Comparison of ENCODE assay signal across 19 mouse cellular contexts in genomic region chr3:107150872-107151540, GRCm38 (mm10). TPM values are rescaled to one million over a fixed set of nuclear protein-coding genes. Genes with fewer than 3 reads are reported as not detected.
A peak's percentile ranks its signal among the peaks of the same experiment; 100 is the strongest.
DNase-seq lines count a peak whose midpoint lies in the region; ATAC-seq and TF ChIP-seq lines count a peak whose summit lies in the region.
"Had no signal": no experiment of that assay in that cellular context is flagged by ENCODE, and none has a peak within 500 bp of the region (broad histone marks: within the 10 kb centered on the region; RNA-seq: fewer than 3 reads in every experiment).

No protein-coding gene starts in this region.

- H3K36me3 ChIP-seq in forebrain, postnatal 0 days (ENCODE audit: insufficient read depth), result no peaks in the 10 kb centered on the region
- no peaks in the 10 kb centered on the region for H3K36me3 ChIP-seq in midbrain, embryonic 14.5 days (ENCODE audit: control insufficient read depth, insufficient read depth, low read length)
- H3K36me3 ChIP-seq: heart, embryonic 12.5 days had no signal

- ATAC-seq in forebrain, postnatal 0 days, result peak; percentile 70
- ATAC-seq in midbrain, embryonic 14.5 days (ENCODE audit: low FRiP score, low TSS enrichment), result peak; percentile 39

- H3K27me3 ChIP-seq in forebrain, postnatal 0 days (ENCODE audit: insufficient read depth, low read length), result no peaks in the 10 kb centered on the region
- H3K27me3 ChIP-seq in midbrain, embryonic 14.5 days (ENCODE audit: control insufficient read depth, insufficient read depth, low read length), result no peaks in the 10 kb centered on the region
- H3K27me3 ChIP-seq: heart, embryonic 12.5 days had no signal

- no peak overlapping the region for H3K4me2 ChIP-seq in forebrain, postnatal 0 days (ENCODE audit: low read depth)
- H3K4me2 ChIP-seq in midbrain, embryonic 14.5 days (ENCODE audit: low read length), result no peak overlapping the region
- H3K4me2 ChIP-seq: heart, embryonic 12.5 days had no signal

- no peak for TF ChIP-seq CTCF in forebrain, postnatal 0 days (IDR thresholded peaks at IDR 0.05; ENCODE audit: low read depth)

- WGBS in forebrain, postnatal 0 days, result 22% methylated on average over 7 of the region's 7 CpGs
- WGBS in midbrain, embryonic 14.5 days, result 20% methylated on average over 7 of the region's 7 CpGs

- H3K9me3 ChIP-seq in forebrain, postnatal 0 days (ENCODE audit: low read length), result no peaks in the 10 kb centered on the region
- H3K9me3 ChIP-seq in midbrain, embryonic 14.5 days (ENCODE audit: control insufficient read depth, low read length), result no peaks in the 10 kb centered on the region
- H3K9me3 ChIP-seq: heart, embryonic 12.5 days had no signal

- peak; percentile 32 for DNase-seq in layer of hippocampus, adult 11-12 months (ENCODE audit: low spot score)
- no peak for DNase-seq in layer of hippocampus, postnatal 14 days (ENCODE audit: low spot score in 2 of 2)
- DNase-seq in brain, adult 2 months (ENCODE audit: low read depth, low spot score), result peak; percentile 74
- peak; percentile 51 for DNase-seq in forebrain, postnatal 0 days
- peak; percentile 59 for DNase-seq in midbrain, embryonic 14.5 days
- no peak for DNase-seq in cerebellum, postnatal 36 days
- DNase-seq in heart, adult 18-20 months, result no peak
- DNase-seq in lung, postnatal 14 days, result no peak
- DNase-seq: adrenal gland, postnatal 10 days; B cell, adult 2 months; gastrocnemius, postnatal 10 days had no signal

- H3K4me1 ChIP-seq in forebrain, postnatal 0 days (ENCODE audit: insufficient read depth), result 0 out of 2 replicates have a peak, but pooled peaks cover 4% of the 10 kb centered on the region
- H3K4me1 ChIP-seq in midbrain, embryonic 14.5 days (ENCODE audit: control insufficient read depth, insufficient read depth, low read length), result peaks cover 11% of the 10 kb centered on the region; the same call in 1 of the 2 replicates
- H3K4me1 ChIP-seq: heart, embryonic 12.5 days had no signal

- no peak overlapping the region for H3K9ac ChIP-seq in forebrain, postnatal 0 days
- no peak overlapping the region for H3K9ac ChIP-seq in midbrain, embryonic 14.5 days (replicated peaks; ENCODE audit: low read length)
- H3K9ac ChIP-seq: heart, embryonic 12.5 days; liver, embryonic 14.5 days had no signal

- H3K4me3 ChIP-seq in forebrain, postnatal 0 days (ENCODE audit: low read depth, low read length), result no peak overlapping the region
- no peak overlapping the region for H3K4me3 ChIP-seq in midbrain, embryonic 14.5 days (replicated peaks; ENCODE audit: low read depth, low read length)
- H3K4me3 ChIP-seq: heart, embryonic 12.5 days had no signal

- H3K27ac ChIP-seq in forebrain, postnatal 0 days (ENCODE audit: low read depth, low read length), result peak overlapping the region; percentile 35; the same call in 1 of the 2 replicates
- no peak overlapping the region; the same call in 1 of the 2 replicates for H3K27ac ChIP-seq in midbrain, embryonic 14.5 days (replicated peaks; ENCODE audit: low read depth, low read length)
- H3K27ac ChIP-seq: liver, embryonic 14.5 days had no signal

RNA-seq across cellular contexts. Expression of gene Kcna10, which starts 31.9 kb away (rescaled TPM):
- not detected for total RNA-seq in layer of hippocampus, postnatal 14 days (2021)
- not detected in 2 replicates for total RNA-seq in forebrain, postnatal 0 days (2014; rRNA removed)
- polyA plus RNA-seq in forebrain, postnatal 0 days (2015; fragmentation: Nextera tagmentation; extraction: Ambion mirVana), result not detected in 2 replicates
- polyA plus RNA-seq in midbrain, embryonic 14.5 days (2014; fragmentation: Nextera tagmentation; extraction: Ambion mirVana), result not detected in 2 replicates
- not detected for total RNA-seq in heart, adult 18-20 months (2021)
- total RNA-seq: adrenal gland, postnatal 10 days; ES-E14; layer of hippocampus, postnatal 25 days; monocyte, adult 5-6 weeks had no signal
- polyA plus RNA-seq: embryonic facial prominence, embryonic 11.5 days; heart, embryonic 12.5 days; kidney, embryonic 16.5 days; limb, embryonic 11.5 days; liver, embryonic 14.5 days had no signal

RNA-seq across cellular contexts. Expression of gene Kcna2, which starts 50.1 kb away (rescaled TPM):
- total RNA-seq in layer of hippocampus, postnatal 14 days (2021), result 10 to 100 TPM; 76.1 to 82.3 TPM
- 9.6 and 11.3 TPM in 2 replicates for total RNA-seq in forebrain, postnatal 0 days (2014; rRNA removed)
- polyA plus RNA-seq in forebrain, postnatal 0 days (2015; fragmentation: Nextera tagmentation; extraction: Ambion mirVana), result 0.42 and 1.0 TPM in 2 replicates
- polyA plus RNA-seq in midbrain, embryonic 14.5 days (2014; fragmentation: Nextera tagmentation; extraction: Ambion mirVana), result 1.5 and 2.0 TPM in 2 replicates
- total RNA-seq in heart, adult 18-20 months (2021), result 1 to 10 TPM in 1 of 2 experiments, under 1 TPM in 1; 0.92 to 1.2 TPM
- total RNA-seq: monocyte, adult 5-6 weeks had no signal
- polyA plus RNA-seq: limb, embryonic 11.5 days had no signal

Comparison
In these comparisons a context has a peak if more than half of its experiments do, and no peak if none do; other contexts are left out.
1. DNase-seq: peak in layer of hippocampus, adult 11-12 months (single experiment), brain, adult 2 months (single experiment), forebrain, postnatal 0 days (single experiment) and midbrain, embryonic 14.5 days (single experiment); none in layer of hippocampus, postnatal 14 days (0 of 2), cerebellum, postnatal 36 days (0 of 2), heart, adult 18-20 months (0 of 2) and lung, postnatal 14 days (single experiment).